Mouse (Mus musculus) embryonic fibroblast, embryonic 13.5 days (primary cell): ENCODE measurements around the gene Rab19.

Source experiments
- CTCF ChIP-seq: IDR thresholded peaks from 2 replicates; pipeline ENCODE4 v1.5.1; 2011; ENCODE audit warnings: mild to moderate bottlenecking, control low read depth, low read length, moderate library complexity, borderline replicate concordance; ENCODE audit not compliant: insufficient read depth
- POLR2A ChIP-seq: IDR thresholded peaks from 2 replicates; pipeline ENCODE4 v1.6.1; 2011; ENCODE audit warnings: low read depth, mild to moderate bottlenecking, control low read depth, low read length, moderate library complexity

DNA sequence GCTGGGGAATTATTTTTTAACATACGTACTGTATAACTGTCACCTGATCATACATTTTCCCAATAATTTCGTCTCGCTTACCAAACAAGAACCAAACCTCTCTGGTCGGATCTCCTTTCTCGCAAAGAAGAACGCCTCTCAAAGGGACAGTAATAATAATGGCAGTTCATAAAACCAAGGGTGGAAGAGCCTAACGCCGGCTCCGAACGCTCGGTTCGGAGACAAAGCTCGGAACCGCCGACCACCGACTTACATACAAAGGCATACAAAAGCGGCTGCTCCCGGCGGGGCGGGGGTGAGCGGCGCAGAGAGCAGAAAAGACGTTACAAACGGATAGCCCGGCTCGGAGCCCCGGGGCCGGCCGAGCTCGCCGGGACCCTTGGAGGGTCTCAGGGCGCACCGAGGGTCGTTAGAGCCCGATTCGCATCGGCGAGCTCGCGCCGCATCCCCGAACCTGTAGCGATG, 38.4 kb downstream of the Rab19 start:
- TF ChIP-seq CTCF (no peak), POLR2A (no peak)
